In genomic region chr4:82622321-82622836, GRCm38 (mm10) we compare ENCODE assay signal across 9 mouse cellular contexts.
DNase-seq lines count a peak whose midpoint lies in the region; ATAC-seq lines count a peak whose summit lies in the region.
"Had no signal": no experiment of that assay in that cellular context is flagged by ENCODE, and none has a peak within 500 bp of the region (broad histone marks: within the 10 kb centered on the region; RNA-seq: fewer than 3 reads in every experiment).

No protein-coding gene starts in this region.

- 33% methylated on average over 3 of the region's 3 CpGs for WGBS in midbrain, embryonic 11.5 days

- no peak overlapping the region for H3K4me2 ChIP-seq in midbrain, embryonic 11.5 days

- no peak for ATAC-seq in frontal cortex, adult (ENCODE audit: low TSS enrichment)
- peak; percentile 27 for ATAC-seq in granulocyte monocyte progenitor cell, adult 5-6 weeks (replicated peaks; ENCODE audit: poor library complexity, severe bottlenecking)
- peak; percentile 83 for ATAC-seq in midbrain, embryonic 11.5 days (ENCODE audit: low FRiP score)
- no peak for ATAC-seq in activated CD4-positive, CD25-positive, alpha-beta regulatory T cell, adult 4 months

- peak; percentile 40 to 80 for DNase-seq in frontal cortex, adult 2 months (ENCODE audit: extremely low spot score in 1 of 2, low spot score in 1 of 2)
- peak; percentile 97 to 98 for DNase-seq in cerebellum, postnatal 10 days
- peak; percentile 61 for DNase-seq in kidney, adult 18-20 months
- peak; percentile 54 to 63 for DNase-seq in left cerebral cortex, postnatal 36 days (ENCODE audit: low spot score in 2 of 2)
- peak; percentile 56 for DNase-seq in midbrain, embryonic 11.5 days (ENCODE audit: low spot score, missing footprints)

- no peaks in the 10 kb centered on the region for H3K9me3 ChIP-seq in midbrain, embryonic 11.5 days (ENCODE audit: control insufficient read depth, low read length)

- no peaks in the 10 kb centered on the region for H3K27me3 ChIP-seq in midbrain, embryonic 11.5 days (ENCODE audit: control insufficient read depth, insufficient read depth, low read length)

- H3K27ac ChIP-seq in midbrain, embryonic 11.5 days (ENCODE audit: low read depth, low read length) = no peak overlapping the region

- H3K9ac ChIP-seq in midbrain, embryonic 11.5 days (ENCODE audit: low read length) = no peak overlapping the region

- no peak overlapping the region for H3K4me3 ChIP-seq in midbrain, embryonic 11.5 days (ENCODE audit: low read depth, low read length)
- H3K4me3 ChIP-seq: erythroblast, embryonic 14.5 days had no signal

- intact Hi-C loops in left cerebral cortex, postnatal 36 days (cut with DNase I) = loop anchor here (5.0 kb wide), 1 partner anchor 1125 kb away; no protein-coding TSS in a partner anchor

- H3K36me3 ChIP-seq in midbrain, embryonic 11.5 days (ENCODE audit: control insufficient read depth, insufficient read depth, low read length) = no peaks in the 10 kb centered on the region

- H3K4me1 ChIP-seq in midbrain, embryonic 11.5 days (ENCODE audit: control insufficient read depth, insufficient read depth, low read length) = no peaks in the 10 kb centered on the region

Comparison
In these comparisons a context has a peak if more than half of its experiments do, and no peak if none do; other contexts are left out.
1. ATAC-seq: peak in granulocyte monocyte progenitor cell, adult 5-6 weeks (single experiment) and midbrain, embryonic 11.5 days (single experiment); none in frontal cortex, adult (single experiment) and activated CD4-positive, CD25-positive, alpha-beta regulatory T cell, adult 4 months (single experiment).
2. Peak in every context shown above with its lines, with median percentiles within 50 percentile points of each other: DNase-seq.